Mouse (Mus musculus): ENCODE results near the gene Acox3. TPM values are rescaled to one million over a fixed set of nuclear protein-coding genes. Genes with fewer than 3 reads are reported as not detected.

Gene Acox3
- total RNA-seq, 2 experiments from 2014 or later: 13.1 to 17.0 TPM

GRCm38 (mm10) chr5:35608559-35608958, 25.7 kb downstream of the Acox3 start:
- no peak for DNase-seq (ENCODE audit: low spot score in 2 of 2)

DNA sequence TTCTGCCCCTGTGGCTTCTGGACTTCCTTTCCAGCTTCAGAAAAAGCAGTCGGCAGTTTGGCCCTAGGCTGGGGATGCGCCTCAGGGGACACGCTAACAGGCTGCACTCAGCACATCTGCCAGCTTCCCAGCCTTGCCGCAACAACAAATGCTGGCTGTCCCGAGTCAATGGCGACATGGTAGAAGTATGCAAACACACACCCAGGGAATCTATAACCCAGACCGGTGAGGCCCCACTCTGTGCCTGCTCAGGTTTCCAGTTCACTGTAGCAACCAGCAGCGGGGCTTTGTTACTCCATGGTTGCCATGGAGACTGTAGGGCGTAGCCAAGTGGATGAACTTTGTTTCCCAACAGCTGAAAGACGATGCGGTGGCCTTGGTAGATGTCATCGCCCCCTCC, 26.5 kb downstream of the Acox3 start:
- peak; percentile 66 to 87 for DNase-seq (ENCODE audit: low spot score in 2 of 2)

DNA sequence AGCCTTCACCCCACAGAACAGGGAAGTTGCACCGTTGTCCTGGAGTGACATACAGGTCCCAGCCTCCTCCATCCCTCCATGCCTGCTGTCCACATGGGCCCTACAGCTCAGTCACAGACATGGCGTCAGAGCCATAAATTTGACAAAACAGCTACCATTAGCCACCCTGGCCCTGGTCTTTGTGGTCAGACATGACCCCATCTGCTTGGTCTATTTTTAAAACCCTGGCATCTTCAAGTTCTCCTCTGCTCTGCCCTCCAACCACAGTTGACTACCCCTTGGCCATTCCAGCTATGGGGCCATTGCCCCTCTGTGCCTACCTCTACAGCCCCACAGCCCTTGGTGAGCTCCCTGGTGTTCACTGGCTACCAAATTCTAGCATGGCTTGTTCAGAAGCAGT, 27.1 kb downstream of the Acox3 start:
- no peak for DNase-seq (ENCODE audit: low spot score in 2 of 2)

- no peak for DNase-seq (ENCODE audit: low spot score in 2 of 2)
Measured at GRCm38 (mm10) chr5:35610381-35610780, 27.5 kb downstream of the Acox3 start.

- no peak for DNase-seq (ENCODE audit: low spot score in 2 of 2)
Measured at GRCm38 (mm10) chr5:35611170-35611569, 28.3 kb downstream of the Acox3 start.

GRCm38 (mm10) chr5:35611900-35612299, 29.1 kb downstream of the Acox3 start:
- peak in 1 of 2 experiments; percentile 49 for DNase-seq (ENCODE audit: low spot score in 2 of 2)

DNA sequence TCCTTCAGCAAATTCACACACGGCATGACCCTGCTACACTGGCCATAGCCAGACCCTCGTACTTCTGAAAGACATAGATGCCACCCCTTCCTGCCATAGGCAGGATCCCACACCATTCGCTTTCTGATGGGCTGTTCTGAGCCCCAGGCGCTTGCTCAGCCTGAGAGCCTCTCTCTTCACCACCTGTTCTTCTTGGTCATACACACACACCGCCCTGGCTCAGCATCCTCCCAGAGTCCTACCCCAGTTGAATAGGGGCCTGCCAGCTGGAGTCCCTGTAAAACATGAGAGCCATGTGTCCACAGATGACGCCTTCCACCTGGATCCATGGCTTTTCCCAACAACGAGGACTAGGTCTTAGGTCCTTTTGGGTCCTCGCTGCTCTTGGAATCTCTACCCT, 29.9 kb downstream of the Acox3 start:
- DNase-seq (ENCODE audit: low spot score in 2 of 2): no peak

GRCm38 (mm10) chr5:35616943-35617342, 34.1 kb downstream of the Acox3 start:
- no peak for DNase-seq (ENCODE audit: low spot score in 2 of 2)

DNA sequence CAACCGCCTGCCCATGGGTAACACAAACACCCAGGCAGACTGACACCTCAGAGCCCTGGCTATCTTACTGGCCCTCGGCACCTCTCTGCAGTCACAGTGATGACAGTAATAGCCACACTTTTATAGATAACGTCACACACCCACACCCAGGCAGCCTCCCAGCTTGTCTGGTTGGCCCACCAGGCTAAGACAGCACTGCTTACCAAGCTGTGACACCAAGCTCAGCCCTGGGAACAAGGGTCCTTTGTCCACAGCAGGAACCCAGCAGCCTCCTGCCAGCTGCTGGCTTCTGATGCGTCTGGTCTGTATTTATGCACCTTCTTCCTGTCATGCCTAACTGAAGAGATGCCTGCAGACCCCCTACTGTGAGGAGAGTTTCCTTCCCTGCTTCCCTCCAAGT, 38.3 kb downstream of the Acox3 start:
- no peak for DNase-seq (ENCODE audit: low spot score in 2 of 2)

- DNase-seq (ENCODE audit: low spot score in 2 of 2): no peak
Measured at GRCm38 (mm10) chr5:35623831-35624230, 41.0 kb downstream of the Acox3 start.

DNA sequence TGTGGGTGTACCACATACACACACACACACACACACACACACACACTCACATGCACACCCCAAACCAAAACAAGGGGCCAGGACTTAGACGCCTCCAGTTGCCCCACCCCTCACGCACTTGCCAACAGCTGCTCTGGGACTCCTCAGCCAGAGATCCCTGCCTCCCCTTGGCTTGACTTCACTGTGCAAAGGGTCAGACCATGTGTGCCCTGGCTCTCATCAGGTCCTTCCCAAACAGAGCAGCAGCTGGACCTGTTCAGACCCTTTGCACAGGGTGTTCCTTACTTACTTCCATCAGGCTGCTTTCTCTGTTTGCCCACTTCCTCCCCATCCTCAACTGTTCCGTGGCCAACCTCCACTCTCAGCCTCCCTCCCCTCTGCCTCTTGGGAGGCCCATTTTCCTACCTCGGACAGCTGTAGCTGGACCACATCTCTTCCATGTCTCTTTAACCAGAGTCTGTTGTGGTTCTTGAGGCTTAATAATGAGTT, 42.0 kb downstream of the Acox3 start:
- peak; percentile 57 to 85 for DNase-seq (ENCODE audit: low spot score in 2 of 2)

GRCm38 (mm10) chr5:35626408-35626807, 43.6 kb downstream of the Acox3 start:
- DNase-seq (ENCODE audit: low spot score in 2 of 2): no peak

GRCm38 (mm10) chr5:35627307-35627840, 44.5 kb downstream of the Acox3 start:
- no peak for DNase-seq (ENCODE audit: low spot score in 2 of 2)

- peak; percentile 62 to 84 for DNase-seq (ENCODE audit: low spot score in 2 of 2)
Measured at GRCm38 (mm10) chr5:35628685-35629084, 45.8 kb downstream of the Acox3 start.

GRCm38 (mm10) chr5:35629333-35629732, 46.5 kb downstream of the Acox3 start:
- no peak for DNase-seq (ENCODE audit: low spot score in 2 of 2)

- no peak for DNase-seq (ENCODE audit: low spot score in 2 of 2)
Measured at GRCm38 (mm10) chr5:35630706-35631105, 47.9 kb downstream of the Acox3 start.

DNA sequence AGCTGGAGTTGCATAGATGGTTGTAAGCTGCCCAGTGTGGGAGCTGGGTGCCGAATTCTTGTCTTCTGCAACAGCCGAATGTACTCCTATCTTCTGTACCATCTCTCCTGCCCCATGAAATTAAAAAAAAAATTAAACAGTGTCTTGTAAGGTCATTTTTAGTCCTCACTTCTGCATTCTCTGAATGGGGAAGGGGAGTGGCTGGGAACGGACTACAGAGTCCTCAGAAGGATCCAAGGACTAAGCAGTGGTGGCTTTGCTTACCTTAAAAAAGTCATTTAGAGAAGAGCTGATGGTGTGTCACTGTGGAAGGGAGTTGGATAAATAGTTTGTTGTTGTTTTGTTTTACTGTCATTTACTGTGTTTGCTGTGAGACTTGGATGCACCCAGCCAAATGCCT, 48.4 kb downstream of the Acox3 start:
- no peak for DNase-seq (ENCODE audit: low spot score in 2 of 2)

DNA sequence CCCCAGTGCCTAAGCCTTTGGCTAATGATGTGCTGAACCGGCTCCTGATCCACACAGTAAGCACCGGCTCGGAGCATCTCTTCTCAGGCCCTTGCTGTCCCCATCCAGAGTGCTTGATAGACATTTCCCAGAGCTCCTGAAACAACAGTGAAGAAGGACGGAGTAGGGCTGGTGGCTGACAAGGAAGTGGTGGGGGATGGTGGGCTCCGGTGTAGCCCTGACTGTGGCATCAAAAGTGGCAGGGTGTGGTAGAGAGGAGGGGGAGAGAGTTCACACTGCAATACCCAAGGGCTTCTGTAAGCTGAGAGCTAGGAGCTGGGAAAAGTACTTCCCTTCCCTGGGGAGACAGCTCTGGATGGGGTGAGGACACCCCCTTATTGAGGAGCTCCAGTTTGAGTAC, 48.9 kb downstream of the Acox3 start:
- no peak for DNase-seq (ENCODE audit: low spot score in 2 of 2)

DNA sequence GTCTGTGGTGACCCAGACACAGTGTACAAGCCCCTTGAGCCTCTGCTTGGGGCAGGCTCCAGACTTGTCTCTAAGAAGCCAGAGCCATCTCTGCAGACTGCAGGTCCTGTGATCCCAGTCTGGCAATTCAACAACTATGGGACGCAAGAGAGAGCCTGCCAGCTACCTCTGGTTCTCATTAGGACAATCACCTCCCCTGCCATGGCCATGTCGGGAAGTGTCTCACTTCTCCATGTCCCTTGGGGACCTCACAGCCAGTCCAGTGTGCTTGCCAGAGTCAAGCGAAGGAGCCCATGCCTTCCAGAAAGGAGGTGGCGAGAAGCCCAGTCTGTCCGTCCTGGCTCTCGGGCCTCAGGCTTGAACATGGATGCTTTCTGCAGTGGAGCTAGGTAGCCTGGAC, 50.0 kb downstream of the Acox3 start:
- DNase-seq (ENCODE audit: low spot score in 2 of 2): no peak

GRCm38 (mm10) chr5:35636016-35636415, 53.2 kb downstream of the Acox3 start:
- DNase-seq (ENCODE audit: low spot score in 2 of 2): no peak

DNA sequence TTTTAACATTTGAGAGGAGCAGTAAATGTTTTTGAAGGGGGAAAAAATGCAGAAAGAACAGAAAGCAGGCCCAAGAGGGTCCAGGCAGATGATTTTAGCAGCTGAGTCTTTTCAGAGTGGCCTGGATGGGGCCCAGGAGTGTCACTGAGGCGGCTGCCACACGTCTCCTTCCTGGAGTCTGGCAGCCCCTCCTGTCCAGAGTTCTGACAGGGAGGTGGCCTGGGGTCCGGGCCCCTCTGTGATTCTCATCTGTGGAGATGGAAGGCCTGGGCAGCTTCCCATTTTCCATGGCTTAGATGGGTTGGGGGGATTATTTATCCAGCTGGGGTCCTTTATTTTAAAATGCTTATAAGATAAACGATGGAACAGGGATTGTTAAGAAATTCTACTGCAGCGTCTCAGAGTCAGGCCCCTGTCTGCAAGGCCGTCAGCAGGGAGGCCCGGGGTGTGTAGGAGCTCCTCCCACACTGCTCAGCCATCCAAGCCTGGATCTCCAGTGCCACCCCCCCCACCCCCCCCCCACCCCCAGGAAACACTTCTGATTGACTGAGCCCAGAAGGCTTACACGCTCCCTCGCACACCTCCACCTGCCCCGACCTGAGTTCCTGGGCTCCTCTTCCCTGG, 59.2 kb downstream of the Acox3 start:
- peak in 1 of 2 experiments; percentile 47 for DNase-seq (ENCODE audit: low spot score in 2 of 2)

DNA sequence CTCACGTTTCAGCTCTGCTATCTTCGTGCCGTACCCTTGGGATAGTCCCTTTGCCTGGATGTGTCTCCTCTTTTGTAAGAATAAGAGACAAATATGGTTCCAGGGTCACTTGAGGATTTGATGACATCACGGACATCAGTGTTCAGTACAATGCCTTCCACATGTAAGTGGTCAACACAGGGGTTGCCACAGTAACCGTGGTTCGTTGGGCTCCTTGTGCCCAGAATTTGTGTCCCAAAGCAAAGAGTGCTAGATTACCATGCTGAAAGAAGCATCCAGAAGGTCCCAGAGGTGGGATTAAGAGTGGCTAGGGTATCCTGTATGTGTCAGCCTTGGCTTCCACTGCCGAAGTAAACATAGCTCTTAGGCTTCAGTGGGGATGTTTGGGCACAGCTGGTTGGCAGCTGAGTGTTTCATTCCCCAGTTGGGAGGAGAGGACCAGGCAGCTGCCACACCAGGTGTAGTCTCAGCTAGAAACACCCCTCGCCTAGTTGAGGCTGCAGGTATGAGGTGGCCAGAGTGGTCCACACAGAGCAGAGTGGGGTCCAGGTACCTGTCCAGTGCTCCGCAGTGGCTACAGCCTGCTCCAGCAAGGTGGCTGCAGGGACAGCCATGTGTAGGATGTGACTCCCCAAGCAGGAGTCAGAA, 60.7 kb downstream of the Acox3 start:
- DNase-seq (ENCODE audit: low spot score in 2 of 2): no peak

DNA sequence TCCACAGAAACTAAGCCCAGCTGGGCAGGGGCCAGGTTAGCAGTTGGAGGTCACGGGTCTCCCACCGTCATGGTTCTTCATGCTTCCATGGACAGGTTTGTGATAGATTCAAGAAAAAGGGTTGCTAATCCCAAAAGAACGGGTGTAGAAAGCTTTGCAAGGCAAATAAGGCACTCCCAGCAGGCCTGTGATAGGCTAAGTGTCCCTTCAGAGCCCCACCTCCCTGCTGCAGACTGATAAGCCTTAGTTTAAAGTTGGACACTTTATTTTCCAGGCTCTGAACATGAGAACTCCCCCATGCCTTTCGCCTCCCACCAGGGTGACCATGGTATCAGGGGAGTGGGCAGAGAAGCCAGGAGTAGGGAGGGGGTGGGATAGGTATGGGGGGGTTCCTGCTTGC, 61.2 kb downstream of the Acox3 start:
- no peak for DNase-seq (ENCODE audit: low spot score in 2 of 2)

Data from gastrocnemius, postnatal 4 days (tissue).